Mouse (Mus musculus) embryonic facial prominence, embryonic 15.5 days (tissue): ENCODE results near the gene Kbtbd3. TPM values are rescaled to one million over a fixed set of nuclear protein-coding genes. Genes with fewer than 3 reads are reported as not detected.

ENCODE experiments used
- ATAC-seq: fragments of 200-750 bp; cut with Nextera tagmentation; 2 replicates; pipeline ENCODE4 v1.8.0; 2017; ENCODE audit warnings: low read depth, moderate TSS enrichment; ENCODE audit not compliant: insufficient number of reproducible peaks, low FRiP score, low TSS enrichment
- H3K27ac ChIP-seq: fragments of 300-500 bp; sonication (generic); replicated peaks from 2 replicates; pipeline ENCODE4 v1.5.1; 2015; ENCODE audit warnings: mild to moderate bottlenecking, inconsistent platforms
- H3K27me3 ChIP-seq: fragments of 300-500 bp; sonication (generic); 2 replicates; pipeline ENCODE4 v1.6.1; 2015; ENCODE audit warnings: inconsistent platforms
- H3K36me3 ChIP-seq: fragments of 300-500 bp; sonication (generic); 2 replicates; pipeline ENCODE4 v1.6.1; 2015; ENCODE audit warnings: mild to moderate bottlenecking, inconsistent platforms
- H3K4me1 ChIP-seq: fragments of 300-500 bp; sonication (generic); 2 replicates; pipeline ENCODE4 v1.6.1; 2015; ENCODE audit warnings: inconsistent platforms
- H3K4me2 ChIP-seq: fragments of 300-500 bp; sonication (generic); replicated peaks from 2 replicates; pipeline ENCODE4 v1.6.1; 2015; ENCODE audit warnings: mild to moderate bottlenecking, inconsistent platforms
- H3K4me3 ChIP-seq: fragments of 300-500 bp; sonication (generic); replicated peaks from 2 replicates; pipeline ENCODE4 v1.5.1; 2015; ENCODE audit warnings: mild to moderate bottlenecking, inconsistent platforms
- H3K9ac ChIP-seq: fragments of 300-500 bp; sonication (generic); 2 replicates; pipeline ENCODE4 v1.6.1; 2015; ENCODE audit warnings: inconsistent platforms
- H3K9me3 ChIP-seq: fragments of 300-500 bp; sonication (generic); replicated peaks from 2 replicates; pipeline ENCODE4 v1.6.1; 2016; ENCODE audit warnings: inconsistent platforms
- WGBS: fragments of 180-500 bp; shearing (Covaris S2); methylation state at CpG from one replicate; pipeline ENCODE4 v1.1.7; 2015; 5-methylcytosine and 5-hydroxymethylcytosine counted together
- microRNA-seq: library from miRNA; unstranded; fragments of <30 nt; microRNA quantifications from one replicate; pipeline ENCODE4, GENCODE M21; 2016; ENCODE audit warnings: borderline number of aligned reads
- polyA plus RNA-seq: library from polyadenylated mRNA; unstranded; fragments of >200 nt; fragmentation: Nextera tagmentation; extraction: Ambion mirVana; gene quantifications from 2 replicates; pipeline ENCODE4 v1.2.1, GENCODE M21; 2015

Kbtbd3 gene
- polyA plus RNA-seq, 1 experiment from 2014 or later = 7.6 TPM

GRCm38 (mm10) chr9:4313946-4314345 is 4.3 kb downstream of the Kbtbd3 start:
- no peak for ATAC-seq
- no peaks in the 10 kb centered on the region for H3K36me3 ChIP-seq
- H3K9ac ChIP-seq = no peak overlapping the region
- peaks cover 7% of the 10 kb centered on the region; the same call in 1 of the 2 replicates for H3K4me1 ChIP-seq
- no peak overlapping the region for H3K4me2 ChIP-seq
- no peaks in the 10 kb centered on the region for H3K9me3 ChIP-seq
- no peak overlapping the region for H3K27ac ChIP-seq
- 86% methylated on average over 4 of the region's 4 CpGs for WGBS
- H3K27me3 ChIP-seq = no peaks in the 10 kb centered on the region
- no peak overlapping the region for H3K4me3 ChIP-seq

GRCm38 (mm10) chr9:4315746-4316145 is 6.1 kb downstream of the Kbtbd3 start:
- H3K27me3 ChIP-seq = no peaks in the 10 kb centered on the region
- H3K9me3 ChIP-seq = no peaks in the 10 kb centered on the region
- no peak overlapping the region for H3K27ac ChIP-seq
- WGBS = 86% methylated on average over 2 of the region's 2 CpGs
- no peak overlapping the region for H3K4me2 ChIP-seq
- no peak overlapping the region for H3K4me3 ChIP-seq
- no peaks in the 10 kb centered on the region for H3K36me3 ChIP-seq
- ATAC-seq = no peak
- H3K9ac ChIP-seq = no peak overlapping the region
- H3K4me1 ChIP-seq = 0 out of 2 replicates have a peak, but pooled peaks cover under 1% of the 10 kb centered on the region

- 81% methylated on average over 6 of the region's 6 CpGs for WGBS
- no peak overlapping the region for H3K27ac ChIP-seq
Observed at GRCm38 (mm10) chr9:4318939-4319721, 9.5 kb downstream of the Kbtbd3 start.

GRCm38 (mm10) chr9:4353163-4353562 is 43.5 kb downstream of the Kbtbd3 start:
- Histone ChIP-seq H3K36me3 (no peaks in the 10 kb centered on the region), H3K27me3 (no peaks in the 10 kb centered on the region), H3K4me1 (no peaks in the 10 kb centered on the region), H3K4me3 (no peak overlapping the region), H3K4me2 (no peak overlapping the region), H3K9me3 (no peaks in the 10 kb centered on the region), H3K9ac (no peak overlapping the region), H3K27ac (no peak overlapping the region)
- ATAC-seq = no peak
- 97% methylated on average over 1 of the region's 1 CpGs for WGBS

More at GRCm38 (mm10) chr9:4318939-4319721, 9.5 kb downstream of the Kbtbd3 start:
- H3K4me3 ChIP-seq = no peak overlapping the region
- no peak overlapping the region for H3K4me2 ChIP-seq
- H3K36me3 ChIP-seq = no peaks in the 10 kb centered on the region
- no peaks in the 10 kb centered on the region for H3K27me3 ChIP-seq
- H3K9ac ChIP-seq = no peak overlapping the region
- no peak for ATAC-seq
- no peaks in the 10 kb centered on the region for H3K4me1 ChIP-seq
- no peaks in the 10 kb centered on the region for H3K9me3 ChIP-seq

GRCm38 (mm10) chr9:4375828-4376639 is 66.4 kb downstream of the Kbtbd3 start, which contains the start of gene Msantd4:
Gene Msantd4 (plus strand): TSS chr9:4376562.
- H3K27me3 ChIP-seq = no peaks in the 10 kb centered on the region
- peak within 1 kb of the TSS; percentile 64 for H3K4me2 ChIP-seq
- no peaks in the 10 kb centered on the region for H3K36me3 ChIP-seq
- peak within 1 kb of the TSS; percentile 51 for H3K9ac ChIP-seq
- H3K27ac ChIP-seq = peak within 1 kb of the TSS; percentile 83
- ATAC-seq = peak; percentile 100
- H3K4me3 ChIP-seq = peak within 1 kb of the TSS; percentile 83
- H3K9me3 ChIP-seq = no peaks in the 10 kb centered on the region
- 2% methylated on average over 31 of the region's 31 CpGs for WGBS
- H3K4me1 ChIP-seq = 0 out of 2 replicates have a peak, but pooled peaks cover 4% of the 10 kb centered on the region

GRCm38 (mm10) chr9:4376640-4377120 is 67.0 kb downstream of the Kbtbd3 start:
- Histone ChIP-seq H3K9me3 (no peaks in the 10 kb centered on the region), H3K9ac (peak overlapping the region; percentile 51), H3K27me3 (no peaks in the 10 kb centered on the region), H3K4me1 (0 out of 2 replicates have a peak, but pooled peaks cover 4% of the 10 kb centered on the region), H3K4me3 (peak overlapping the region; percentile 83), H3K27ac (peak overlapping the region; percentile 74), H3K4me2 (peak overlapping the region; percentile 64), H3K36me3 (no peaks in the 10 kb centered on the region)
- WGBS = under 1% methylated on average over 15 of the region's 15 CpGs
- ATAC-seq = no peak

Small RNA genes lying within 50 kb of the gene (microRNA-seq; reads per million reads assigned to microRNA genes)
- gene Gm22195 = not detected
- not detected for gene Gm23992

Other genes starting within 250 kb of the Kbtbd3 start
- 33.2 and 35.6 TPM in 2 replicates for gene Aasdhppt, start 362 bp upstream of the Kbtbd3 start, polyA plus RNA-seq
- gene Msantd4, start 66.7 kb downstream of the Kbtbd3 start, polyA plus RNA-seq = 35.9 and 37.5 TPM in 2 replicates